Mouse (Mus musculus): ENCODE measurements at regions not wholly inside any gene's neighbourhood (a gene's known extent, or its start where the extent isn't known, plus 50 kb on each side); places are given as distances from the start of the nearest gene placed in this dataset.

DNA sequence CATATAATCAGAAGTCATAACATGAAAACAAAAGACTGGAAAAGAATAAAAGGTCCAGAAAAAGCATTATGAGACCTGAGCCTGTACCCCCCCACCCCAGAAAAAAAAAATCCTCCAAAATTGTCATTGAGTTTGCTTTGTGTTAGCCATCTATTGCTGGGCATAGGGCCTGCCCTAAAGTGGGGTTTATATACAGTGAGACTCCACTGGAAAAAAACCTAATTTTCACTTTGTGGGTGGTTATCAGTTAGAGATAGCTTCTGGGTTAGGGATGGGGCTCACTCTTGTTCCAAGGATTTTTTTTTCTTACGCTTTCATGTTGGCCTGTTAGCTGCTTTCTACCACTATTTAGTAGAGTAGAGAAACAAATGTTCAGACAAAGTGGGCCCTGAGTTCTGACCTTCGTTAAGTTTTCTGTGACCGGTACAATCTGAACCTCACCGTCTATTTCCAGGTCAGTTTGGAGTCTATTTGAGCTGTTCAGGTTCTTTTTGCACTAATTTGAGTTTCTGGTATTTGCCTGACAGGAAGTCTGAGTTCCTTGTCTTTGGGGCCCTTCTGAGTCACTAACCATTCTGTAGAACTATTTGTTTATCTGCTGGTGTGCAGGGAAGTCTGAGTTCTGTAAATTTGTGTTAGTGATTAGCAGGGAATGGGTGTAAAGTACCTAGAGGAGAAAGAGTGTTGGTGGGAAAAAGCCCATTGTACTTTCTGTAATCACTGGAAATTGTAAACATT lies 208.1 kb downstream of the Parm1 start:
- Histone ChIP-seq H3K4me1 (replicated peaks) (peaks cover 29% of the 10 kb centered on the region), H3K4me2 (no peak overlapping the region), H3K4me3 (replicated peaks) (no peak overlapping the region), H3K9me3 (replicated peaks) (no peaks in the 10 kb centered on the region), H3K27me3 (no peaks in the 10 kb centered on the region), H3K27ac (replicated peaks) (no peak overlapping the region), H3K9ac (no peak overlapping the region), H3K36me3 (replicated peaks) (no peaks in the 10 kb centered on the region)
- no peak for ATAC-seq (ENCODE audit: insufficient read depth)
- WGBS (ENCODE audit: insufficient replicate concordance), result 23% methylated on average over 4 of the region's 4 CpGs

GRCm38 (mm10) chr5:91724881-91725280 lies 207.5 kb downstream of the Parm1 start:
- no peaks in the 10 kb centered on the region for H3K9me3 ChIP-seq (replicated peaks)
- WGBS (ENCODE audit: insufficient replicate concordance), result 70% methylated on average over 1 of the region's 1 CpGs
- H3K4me2 ChIP-seq, result no peak overlapping the region
- no peak overlapping the region for H3K27ac ChIP-seq (replicated peaks)
- peaks cover 29% of the 10 kb centered on the region for H3K4me1 ChIP-seq (replicated peaks)
- H3K36me3 ChIP-seq (replicated peaks), result no peaks in the 10 kb centered on the region
- H3K4me3 ChIP-seq (replicated peaks), result no peak overlapping the region
- ATAC-seq (ENCODE audit: insufficient read depth), result no peak
- H3K27me3 ChIP-seq, result no peaks in the 10 kb centered on the region
- H3K9ac ChIP-seq, result no peak overlapping the region

DNA sequence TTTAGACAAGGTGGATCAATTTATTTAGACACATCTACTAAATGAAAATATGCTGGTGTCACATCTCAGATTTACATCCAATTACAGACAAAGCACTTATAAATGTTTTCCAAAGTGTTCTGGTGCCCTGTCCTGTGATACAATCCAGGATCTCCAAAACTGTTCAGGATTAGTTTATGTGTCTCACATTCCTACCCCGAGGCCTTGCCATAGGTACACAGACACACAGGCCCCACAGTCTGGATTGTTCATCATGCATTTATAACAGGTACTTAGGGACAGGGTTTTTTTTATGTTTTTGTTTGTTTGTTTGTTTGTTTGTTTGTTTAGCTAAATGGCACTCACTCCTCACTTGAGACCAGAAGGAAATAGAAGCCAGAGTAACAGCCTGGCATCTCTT lies 206.0 kb downstream of the Parm1 start:
- Histone ChIP-seq H3K36me3 (replicated peaks) (no peaks in the 10 kb centered on the region), H3K9ac (no peak overlapping the region), H3K4me2 (no peak overlapping the region), H3K4me3 (replicated peaks) (no peak overlapping the region), H3K27ac (replicated peaks) (no peak overlapping the region), H3K4me1 (replicated peaks) (peaks cover 29% of the 10 kb centered on the region), H3K9me3 (replicated peaks) (no peaks in the 10 kb centered on the region), H3K27me3 (no peaks in the 10 kb centered on the region)
- 63% methylated on average over 1 of the region's 1 CpGs for WGBS (ENCODE audit: insufficient replicate concordance)
- no peak for ATAC-seq (ENCODE audit: insufficient read depth)

- 61% methylated on average over 5 of the region's 5 CpGs for WGBS (ENCODE audit: insufficient replicate concordance)
- no peaks in the 10 kb centered on the region for H3K36me3 ChIP-seq (replicated peaks)
- no peak for ATAC-seq (ENCODE audit: insufficient read depth)
- H3K9me3 ChIP-seq (replicated peaks), result no peaks in the 10 kb centered on the region
- H3K4me2 ChIP-seq, result no peak overlapping the region
- H3K4me3 ChIP-seq (replicated peaks), result no peak overlapping the region
- no peaks in the 10 kb centered on the region for H3K27me3 ChIP-seq
- no peak overlapping the region for H3K27ac ChIP-seq (replicated peaks)
- no peak overlapping the region for H3K9ac ChIP-seq
- H3K4me1 ChIP-seq (replicated peaks), result peaks cover 29% of the 10 kb centered on the region
Measured at GRCm38 (mm10) chr5:91722982-91723381, 205.6 kb downstream of the Parm1 start.

GRCm38 (mm10) chr5:91722403-91722802 lies 205.0 kb downstream of the Parm1 start:
- Histone ChIP-seq H3K9me3 (replicated peaks) (no peaks in the 10 kb centered on the region), H3K4me1 (replicated peaks) (peaks cover 29% of the 10 kb centered on the region), H3K4me2 (no peak overlapping the region), H3K27ac (replicated peaks) (no peak overlapping the region), H3K9ac (no peak overlapping the region), H3K27me3 (no peaks in the 10 kb centered on the region), H3K36me3 (replicated peaks) (no peaks in the 10 kb centered on the region), H3K4me3 (replicated peaks) (no peak overlapping the region)
- no peak for ATAC-seq (ENCODE audit: insufficient read depth)
- 48% methylated on average over 5 of the region's 5 CpGs for WGBS (ENCODE audit: insufficient replicate concordance)

- no peaks in the 10 kb centered on the region for H3K36me3 ChIP-seq (replicated peaks)
- H3K4me1 ChIP-seq (replicated peaks), result peaks cover 29% of the 10 kb centered on the region
- H3K4me2 ChIP-seq, result no peak overlapping the region
- H3K27me3 ChIP-seq, result no peaks in the 10 kb centered on the region
- ATAC-seq (ENCODE audit: insufficient read depth), result no peak
- no peaks in the 10 kb centered on the region for H3K9me3 ChIP-seq (replicated peaks)
- no peak overlapping the region for H3K9ac ChIP-seq
- H3K4me3 ChIP-seq (replicated peaks), result no peak overlapping the region
- WGBS (ENCODE audit: insufficient replicate concordance), result 34% methylated on average over 9 of the region's 9 CpGs
- no peak overlapping the region for H3K27ac ChIP-seq (replicated peaks)
Measured at GRCm38 (mm10) chr5:91721231-91722096, 204.0 kb downstream of the Parm1 start.

DNA sequence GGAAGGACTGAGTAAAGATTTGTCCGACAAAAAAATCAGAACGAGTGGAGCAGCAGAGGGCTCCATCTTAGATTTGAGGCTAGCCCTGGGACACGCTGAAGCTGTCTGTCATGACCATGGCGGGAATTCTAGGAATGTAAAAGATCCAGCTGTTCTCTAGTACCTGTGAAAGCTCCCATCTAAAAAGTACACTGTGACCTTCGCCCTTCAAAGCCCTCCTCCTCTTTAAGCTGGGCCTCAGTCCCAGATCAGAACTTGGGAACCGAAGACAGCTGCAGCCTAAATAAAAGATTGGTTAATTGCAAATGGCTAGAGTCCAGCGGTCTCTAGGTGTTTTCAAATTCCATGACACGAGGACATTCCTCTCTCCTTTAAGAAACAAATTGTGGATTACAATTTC lies 195.6 kb downstream of the Parm1 start:
- Histone ChIP-seq H3K4me2 (no peak overlapping the region), H3K27ac (replicated peaks) (no peak overlapping the region), H3K9ac (no peak overlapping the region), H3K9me3 (replicated peaks) (no peaks in the 10 kb centered on the region), H3K4me1 (replicated peaks) (no peaks in the 10 kb centered on the region), H3K36me3 (replicated peaks) (no peaks in the 10 kb centered on the region), H3K27me3 (no peaks in the 10 kb centered on the region), H3K4me3 (replicated peaks) (no peak overlapping the region)
- no peak for ATAC-seq (ENCODE audit: insufficient read depth)
- 67% methylated on average over 8 of the region's 8 CpGs for WGBS (ENCODE audit: insufficient replicate concordance)

DNA sequence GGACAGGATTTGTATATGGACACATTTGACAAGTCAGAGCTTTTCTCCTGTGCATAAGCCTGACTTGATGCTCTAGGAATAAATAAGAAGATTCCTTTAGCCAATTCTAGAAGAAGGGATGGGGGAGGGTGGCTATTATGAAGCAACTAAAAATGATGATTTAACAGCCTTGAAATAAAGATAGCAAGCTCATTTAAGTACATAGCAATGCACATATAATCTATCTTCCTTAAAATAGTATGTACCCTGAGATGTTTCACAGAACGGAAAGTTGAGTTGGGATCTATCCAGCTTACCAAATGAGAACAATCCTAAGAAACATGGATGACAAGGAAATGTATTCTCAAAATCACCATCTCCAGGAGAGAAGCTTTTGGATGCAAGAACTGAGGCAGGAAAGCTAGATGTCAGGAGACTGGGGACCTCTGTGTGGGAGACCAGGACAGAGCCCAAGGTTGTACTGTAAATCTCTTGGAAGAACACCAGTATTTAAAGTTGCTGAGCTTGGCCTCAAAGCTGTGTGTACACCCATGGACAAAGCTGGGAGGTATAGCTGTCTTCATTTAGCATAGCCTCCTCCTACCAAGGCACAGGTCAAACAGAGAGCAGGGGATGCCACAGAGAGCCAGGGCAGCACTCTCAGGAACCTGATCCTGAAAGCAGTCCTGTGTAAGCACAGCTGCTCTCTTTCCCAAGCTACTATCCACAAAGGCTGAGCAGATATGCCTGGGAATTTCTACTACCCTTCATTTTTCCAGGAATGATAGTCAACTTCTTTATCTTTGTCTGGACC lies 192.3 kb downstream of the Parm1 start:
- Histone ChIP-seq H3K27ac (replicated peaks) (no peak overlapping the region), H3K4me1 (replicated peaks) (no peaks in the 10 kb centered on the region), H3K4me2 (no peak overlapping the region), H3K9me3 (replicated peaks) (no peaks in the 10 kb centered on the region), H3K36me3 (replicated peaks) (no peaks in the 10 kb centered on the region), H3K9ac (no peak overlapping the region), H3K27me3 (no peaks in the 10 kb centered on the region), H3K4me3 (replicated peaks) (no peak overlapping the region)
- 73% methylated on average over 1 of the region's 1 CpGs for WGBS (ENCODE audit: insufficient replicate concordance)
- ATAC-seq (ENCODE audit: insufficient read depth), result no peak

GRCm38 (mm10) chr5:91708149-91708548 lies 190.7 kb downstream of the Parm1 start:
- 70% methylated on average over 6 of the region's 6 CpGs for WGBS (ENCODE audit: insufficient replicate concordance)
- no peaks in the 10 kb centered on the region for H3K9me3 ChIP-seq (replicated peaks)
- no peak overlapping the region for H3K4me3 ChIP-seq (replicated peaks)

DNA sequence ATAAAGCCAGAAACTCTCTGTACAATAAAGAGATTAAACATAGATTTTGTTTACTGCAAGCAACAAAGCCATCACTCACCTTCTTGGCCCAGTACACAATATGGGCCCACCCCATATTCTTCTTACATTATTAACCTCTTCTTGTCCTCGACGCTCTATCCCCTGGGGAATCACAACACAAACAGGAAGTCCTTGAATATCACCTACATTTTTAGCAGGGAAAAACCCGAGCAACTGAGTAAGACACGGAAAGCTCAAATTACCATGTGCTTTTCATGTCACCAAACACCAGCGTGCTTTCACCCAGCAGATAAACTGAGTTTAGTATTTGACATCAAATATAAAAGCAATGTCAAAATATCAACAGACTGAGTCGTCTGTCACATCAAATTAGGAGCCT lies 179.7 kb downstream of the Parm1 start:
- ATAC-seq (ENCODE audit: insufficient read depth), result no peak
- Histone ChIP-seq H3K9ac (no peak overlapping the region), H3K27ac (replicated peaks) (no peak overlapping the region), H3K9me3 (replicated peaks) (no peaks in the 10 kb centered on the region), H3K4me3 (replicated peaks) (no peak overlapping the region), H3K36me3 (replicated peaks) (no peaks in the 10 kb centered on the region), H3K4me2 (no peak overlapping the region), H3K27me3 (no peaks in the 10 kb centered on the region), H3K4me1 (replicated peaks) (no peaks in the 10 kb centered on the region)
- 57% methylated on average over 6 of the region's 6 CpGs for WGBS (ENCODE audit: insufficient replicate concordance)

More at GRCm38 (mm10) chr5:91708149-91708548, 190.7 kb downstream of the Parm1 start:
- Histone ChIP-seq H3K36me3 (replicated peaks) (no peaks in the 10 kb centered on the region), H3K4me2 (no peak overlapping the region), H3K27me3 (no peaks in the 10 kb centered on the region), H3K4me1 (replicated peaks) (no peaks in the 10 kb centered on the region), H3K9ac (no peak overlapping the region), H3K27ac (replicated peaks) (no peak overlapping the region)
- no peak for ATAC-seq (ENCODE audit: insufficient read depth)

DNA sequence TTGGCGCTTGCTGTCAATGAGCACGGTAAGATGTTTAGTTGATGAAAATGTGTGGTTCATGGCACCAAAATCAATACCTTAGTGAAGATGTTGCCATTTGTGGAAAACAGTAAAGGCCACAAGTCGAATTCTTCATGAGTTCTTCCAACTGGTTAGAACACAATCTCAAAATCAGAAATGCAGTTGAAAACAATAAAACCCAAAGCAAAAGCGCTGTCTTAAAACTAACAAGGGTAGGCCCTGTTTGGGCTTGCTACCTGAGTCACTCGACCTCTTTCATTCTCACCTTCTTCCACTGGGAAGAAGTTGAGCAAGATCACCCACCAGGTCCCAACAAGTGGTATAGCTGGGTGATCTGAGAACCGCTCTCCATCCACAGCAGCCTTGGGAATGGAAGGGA lies 179.1 kb downstream of the Parm1 start:
- Histone ChIP-seq H3K4me1 (replicated peaks) (no peaks in the 10 kb centered on the region), H3K9me3 (replicated peaks) (no peaks in the 10 kb centered on the region), H3K36me3 (replicated peaks) (no peaks in the 10 kb centered on the region), H3K4me3 (replicated peaks) (no peak overlapping the region), H3K9ac (no peak overlapping the region), H3K27ac (replicated peaks) (no peak overlapping the region), H3K27me3 (no peaks in the 10 kb centered on the region), H3K4me2 (no peak overlapping the region)
- ATAC-seq (ENCODE audit: insufficient read depth), result no peak
- WGBS (ENCODE audit: insufficient replicate concordance), result 73% methylated on average over 6 of the region's 6 CpGs
